Mouse (Mus musculus) heart, postnatal 10 days (tissue): ENCODE results near the gene Hlcs. TPM values are rescaled to one million over a fixed set of nuclear protein-coding genes. Genes with fewer than 3 reads are reported as not detected.

Experiments
- DNase-seq, 2 experiments: peaks; one replicate each; pipeline ENCODE4 v3.0.0; 2021
- intact Hi-C: fragments of 180-260 bp; cut with DNase I; formaldehyde crosslinking; loops from one replicate; pipeline ENCODE4 v1.15.1; 2025
- microRNA-seq, 2 experiments: library from miRNA; unstranded; fragments of <30 nt; microRNA quantifications; one replicate each; pipeline ENCODE4 v1.2.0; 2022
- total RNA-seq, 2 experiments: library from RNA; stranded (reverse); gene quantifications; 2 replicates each; pipeline ENCODE4 v1.2.3; 2021

The Hlcs gene
- total RNA-seq, 2 experiments from 2014 or later = 6.9 to 7.5 TPM

GRCm38 (mm10) chr16:94084711-94085602 lies 228.4 kb downstream of the Hlcs start, which contains the start of gene Sim2:
Sim2 (plus strand) TSS chr16:94084931.
- intact Hi-C loops = no loop called here
- DNase-seq = peak in 1 of 2 experiments; percentile 29

- peak in 1 of 2 experiments; percentile 19 for DNase-seq
- intact Hi-C loops = no loop called here
Observed at GRCm38 (mm10) chr16:94083848-94084525, 229.4 kb downstream of the Hlcs start.

GRCm38 (mm10) chr16:94082960-94083847 lies 230.2 kb downstream of the Hlcs start:
- intact Hi-C loops = no loop called here
- DNase-seq = no peak

- DNase-seq = no peak
- intact Hi-C loops = loop anchor here (2.0 kb wide), 1 partner anchor 13 kb away; no protein-coding TSS in a partner anchor
Observed at GRCm38 (mm10) chr16:94081996-94082708, 231.2 kb downstream of the Hlcs start.

- intact Hi-C loops = loop anchor here (2.0 kb wide), 1 partner anchor 13 kb away; no protein-coding TSS in a partner anchor
- no peak for DNase-seq
Observed at GRCm38 (mm10) chr16:94081596-94081995, 231.8 kb downstream of the Hlcs start.

- intact Hi-C loops = loop anchor here (2.0 kb wide), 1 partner anchor 15 kb away; no protein-coding TSS in a partner anchor
Observed at GRCm38 (mm10) chr16:94079856-94080555, 233.4 kb downstream of the Hlcs start.

GRCm38 (mm10) chr16:94079075-94079855 lies 234.1 kb downstream of the Hlcs start:
- intact Hi-C loops = no loop called here
- no peak for DNase-seq

More at GRCm38 (mm10) chr16:94079856-94080555, 233.4 kb downstream of the Hlcs start:
- no peak for DNase-seq

Small RNA genes within 50 kb of the gene (microRNA-seq; reads per million reads assigned to microRNA genes)
- 0 reads per million in 2 experiments for gene Gm23062

Other genes starting within 250 kb of the Hlcs start
- not detected for gene Sim2, start 228.6 kb downstream of the Hlcs start, total RNA-seq
- 1 to 10 TPM; 4.7 to 5.1 TPM for gene Ripply3, start 14.8 kb upstream of the Hlcs start, total RNA-seq
- gene Ttc3, start 57.0 kb upstream of the Hlcs start, total RNA-seq = 100 to 1,000 TPM; 127 to 128 TPM
- 10 to 100 TPM; 77.1 to 80.5 TPM for gene Pigp, start 58.3 kb upstream of the Hlcs start, total RNA-seq
- gene Vps26c, start 213.3 kb upstream of the Hlcs start, total RNA-seq = 10 to 100 TPM; 28.2 to 30.9 TPM